Mouse (Mus musculus): ENCODE data around the gene Rnf166. TPM values are rescaled to one million over a fixed set of nuclear protein-coding genes. Genes with fewer than 3 reads are reported as not detected.

The Rnf166 gene
- polyA plus RNA-seq, 1 experiment from 2014 or later, result 33.7 TPM

DNA sequence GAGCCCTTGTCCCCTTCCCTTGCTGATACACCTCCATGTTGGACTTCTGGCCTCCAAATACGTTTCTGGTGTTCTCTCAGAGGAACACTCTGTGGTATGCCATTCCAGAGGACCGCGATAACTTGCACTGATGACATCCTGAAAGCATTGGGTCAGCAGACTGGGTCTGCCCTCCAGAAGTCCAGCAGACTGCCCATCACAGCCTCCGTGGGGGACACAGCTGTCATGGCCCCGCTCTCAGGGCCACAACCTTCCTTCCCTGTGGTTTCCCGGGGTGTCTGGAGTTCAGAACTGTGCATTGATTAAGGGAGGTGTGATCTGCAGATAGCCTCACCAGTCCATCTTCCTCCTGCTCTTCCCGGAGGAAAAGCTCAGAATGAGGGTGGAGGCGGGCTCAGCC lies 13.4 kb downstream of the Rnf166 start:
- no peak for DNase-seq
- WGBS, result 72% methylated on average over 8 of the region's 8 CpGs
- Histone ChIP-seq H3K4me3 (replicated peaks; ENCODE audit: low read depth, low read length) (no peak overlapping the region), H3K9ac (replicated peaks; ENCODE audit: low read length) (no peak overlapping the region), H3K4me2 (ENCODE audit: low read length) (no peak overlapping the region), H3K27ac (replicated peaks; ENCODE audit: low read depth, low read length) (no peak overlapping the region), H3K36me3 (ENCODE audit: control insufficient read depth, insufficient read depth, low read length) (peaks cover 18% of the 10 kb centered on the region), H3K4me1 (ENCODE audit: control insufficient read depth, insufficient read depth, low read length) (peaks cover 6% of the 10 kb centered on the region; the same call in 1 of the 2 replicates), H3K9me3 (ENCODE audit: control insufficient read depth, low read length) (no peaks in the 10 kb centered on the region), H3K27me3 (ENCODE audit: control insufficient read depth, insufficient read depth, low read length) (peaks cover 41% of the 10 kb centered on the region)
- no peak for ATAC-seq (ENCODE audit: low FRiP score, low TSS enrichment)

GRCm38 (mm10) chr8:122461473-122462148 lies 14.3 kb downstream of the Rnf166 start:
- no peak overlapping the region for H3K4me3 ChIP-seq (replicated peaks; ENCODE audit: low read depth, low read length)
- H3K27me3 ChIP-seq (ENCODE audit: control insufficient read depth, insufficient read depth, low read length), result peaks cover 41% of the 10 kb centered on the region
- peaks cover 6% of the 10 kb centered on the region; the same call in 1 of the 2 replicates for H3K4me1 ChIP-seq (ENCODE audit: control insufficient read depth, insufficient read depth, low read length)
- H3K4me2 ChIP-seq (ENCODE audit: low read length), result no peak overlapping the region
- no peak overlapping the region for H3K9ac ChIP-seq (replicated peaks; ENCODE audit: low read length)
- no peaks in the 10 kb centered on the region for H3K9me3 ChIP-seq (ENCODE audit: control insufficient read depth, low read length)
- H3K36me3 ChIP-seq (ENCODE audit: control insufficient read depth, insufficient read depth, low read length), result peaks cover 9% of the 10 kb centered on the region
- DNase-seq, result no peak
- no peak for ATAC-seq (ENCODE audit: low FRiP score, low TSS enrichment)
- WGBS, result 69% methylated on average over 11 of the region's 11 CpGs
- no peak overlapping the region for H3K27ac ChIP-seq (replicated peaks; ENCODE audit: low read depth, low read length)

DNA sequence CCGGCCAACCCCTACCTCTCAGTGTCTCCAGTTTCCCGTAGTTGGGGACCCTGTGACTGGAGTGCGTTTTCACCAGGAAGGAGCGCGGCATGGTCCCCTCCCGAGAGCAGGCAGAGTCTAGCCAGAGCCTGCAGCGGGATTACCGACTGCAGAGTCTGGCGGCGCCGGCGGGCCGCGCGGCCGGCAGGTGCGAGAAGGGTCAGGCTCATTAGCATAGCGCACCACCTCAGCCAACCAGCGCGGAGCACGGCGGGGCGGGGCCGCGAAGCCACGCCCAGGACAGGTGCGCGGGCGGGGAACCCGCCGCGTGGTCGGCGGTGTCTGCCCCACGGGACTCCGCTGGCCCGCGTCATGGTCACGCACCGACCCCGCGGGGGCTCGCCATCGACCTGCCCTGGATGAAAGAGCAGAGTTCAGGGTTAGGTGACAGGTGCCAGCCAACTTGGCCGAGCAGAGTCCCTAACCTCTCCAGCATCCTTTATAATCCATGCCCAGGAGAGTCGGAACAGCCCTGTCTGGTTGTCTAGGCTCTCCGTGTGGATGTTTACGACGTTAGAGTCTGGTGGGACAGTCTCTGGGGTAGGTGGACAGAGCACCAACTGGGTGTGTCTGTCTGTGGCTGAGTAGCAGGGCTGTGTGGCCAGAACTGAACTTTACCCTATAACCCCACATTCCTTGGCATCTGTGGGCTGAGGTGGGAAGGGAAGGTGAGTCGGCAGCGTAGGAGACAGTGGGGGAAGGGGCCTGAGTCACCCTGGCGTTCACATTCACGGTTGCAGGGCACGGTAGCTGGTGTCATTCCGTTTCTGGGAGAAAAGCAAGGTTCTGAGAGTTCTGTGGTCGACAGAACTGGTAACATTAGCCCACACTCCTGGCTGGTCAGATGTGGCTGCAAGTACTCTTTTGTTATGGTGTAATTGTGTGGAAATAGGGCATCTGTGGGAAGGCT lies 15.1 kb downstream of the Rnf166 start, which contains the start of gene Snai3:
Snai3 (minus strand) TSS at position 210 of the 949 bp plus-strand sequence.
- Histone ChIP-seq H3K27me3 (ENCODE audit: control insufficient read depth, insufficient read depth, low read length) (peaks cover 41% of the 10 kb centered on the region), H3K27ac (replicated peaks; ENCODE audit: low read depth, low read length) (no peak within 1 kb of the TSS), H3K4me1 (ENCODE audit: control insufficient read depth, insufficient read depth, low read length) (peaks cover 6% of the 10 kb centered on the region; the same call in 1 of the 2 replicates), H3K4me3 (replicated peaks; ENCODE audit: low read depth, low read length) (peak within 1 kb of the TSS; percentile 31), H3K9ac (replicated peaks; ENCODE audit: low read length) (peak within 1 kb of the TSS; percentile 16; the same call in 1 of the 2 replicates), H3K4me2 (ENCODE audit: low read length) (peak within 1 kb of the TSS; percentile 61), H3K9me3 (ENCODE audit: control insufficient read depth, low read length) (no peaks in the 10 kb centered on the region), H3K36me3 (ENCODE audit: control insufficient read depth, insufficient read depth, low read length) (peaks cover under 1% of the 10 kb centered on the region)
- DNase-seq, result peak; percentile 54
- no peak for ATAC-seq (ENCODE audit: low FRiP score, low TSS enrichment)
- WGBS, result 4% methylated on average over 56 of the region's 56 CpGs

GRCm38 (mm10) chr8:122459990-122460389 lies 15.9 kb downstream of the Rnf166 start:
- Histone ChIP-seq H3K27me3 (ENCODE audit: control insufficient read depth, insufficient read depth, low read length) (peaks cover 41% of the 10 kb centered on the region), H3K4me3 (replicated peaks; ENCODE audit: low read depth, low read length) (peak overlapping the region; percentile 31), H3K36me3 (ENCODE audit: control insufficient read depth, insufficient read depth, low read length) (no peaks in the 10 kb centered on the region), H3K4me2 (ENCODE audit: low read length) (peak overlapping the region; percentile 61; the same call in 1 of the 2 replicates), H3K9ac (replicated peaks; ENCODE audit: low read length) (no peak overlapping the region), H3K4me1 (ENCODE audit: control insufficient read depth, insufficient read depth, low read length) (peaks cover 6% of the 10 kb centered on the region; the same call in 1 of the 2 replicates), H3K9me3 (ENCODE audit: control insufficient read depth, low read length) (no peaks in the 10 kb centered on the region), H3K27ac (replicated peaks; ENCODE audit: low read depth, low read length) (no peak overlapping the region)
- WGBS, result 28% methylated on average over 7 of the region's 7 CpGs
- no peak for DNase-seq
- ATAC-seq (ENCODE audit: low FRiP score, low TSS enrichment), result no peak

DNA sequence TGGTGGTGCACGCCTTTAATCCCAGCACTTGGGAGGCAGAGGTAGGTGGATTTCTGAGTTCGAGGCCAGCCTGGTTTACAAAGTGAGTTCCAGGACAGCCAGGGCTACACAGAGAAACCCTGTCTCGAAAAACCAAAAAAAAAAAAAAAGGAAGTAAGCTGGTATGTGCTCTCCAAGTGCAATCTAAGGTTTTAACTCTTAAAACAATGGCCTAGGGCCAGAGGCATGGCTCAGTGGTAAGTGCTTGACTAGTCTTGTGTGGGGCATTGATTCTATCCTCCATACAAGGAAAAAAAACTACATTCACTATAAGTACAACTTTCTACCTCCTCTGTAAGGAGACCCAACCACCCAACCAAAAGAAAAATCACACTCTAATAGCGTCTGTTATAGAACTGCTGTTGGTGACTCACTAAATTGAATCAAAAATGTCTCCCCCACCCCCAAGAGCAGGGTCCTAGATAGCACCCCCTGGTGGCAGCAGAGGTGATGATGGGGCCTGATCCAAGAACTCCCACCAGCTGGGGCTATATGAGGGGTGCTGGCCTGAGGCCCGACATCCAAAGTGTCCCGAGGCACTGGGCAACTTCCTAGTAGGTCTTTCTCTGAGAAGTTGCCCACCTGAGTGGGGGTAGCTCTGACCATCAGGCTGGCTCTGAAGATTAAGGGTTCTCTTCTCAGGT lies 16.5 kb downstream of the Rnf166 start:
- Histone ChIP-seq H3K4me3 (replicated peaks; ENCODE audit: low read depth, low read length) (no peak overlapping the region), H3K36me3 (ENCODE audit: control insufficient read depth, insufficient read depth, low read length) (no peaks in the 10 kb centered on the region), H3K27me3 (ENCODE audit: control insufficient read depth, insufficient read depth, low read length) (peaks cover 41% of the 10 kb centered on the region), H3K4me1 (ENCODE audit: control insufficient read depth, insufficient read depth, low read length) (peaks cover 6% of the 10 kb centered on the region; the same call in 1 of the 2 replicates), H3K4me2 (ENCODE audit: low read length) (no peak overlapping the region), H3K9me3 (ENCODE audit: control insufficient read depth, low read length) (no peaks in the 10 kb centered on the region), H3K27ac (replicated peaks; ENCODE audit: low read depth, low read length) (no peak overlapping the region), H3K9ac (replicated peaks; ENCODE audit: low read length) (no peak overlapping the region)
- ATAC-seq (ENCODE audit: low FRiP score, low TSS enrichment), result no peak
- WGBS, result 58% methylated on average over 6 of the region's 6 CpGs
- DNase-seq, result peak; percentile 16

- H3K9me3 ChIP-seq (ENCODE audit: control insufficient read depth, low read length), result no peaks in the 10 kb centered on the region
- H3K27me3 ChIP-seq (ENCODE audit: control insufficient read depth, insufficient read depth, low read length), result peaks cover 35% of the 10 kb centered on the region
- ATAC-seq (ENCODE audit: low FRiP score, low TSS enrichment), result no peak
- DNase-seq, result no peak
- no peak overlapping the region for H3K9ac ChIP-seq (replicated peaks; ENCODE audit: low read length)
- peaks cover 6% of the 10 kb centered on the region; the same call in 1 of the 2 replicates for H3K4me1 ChIP-seq (ENCODE audit: control insufficient read depth, insufficient read depth, low read length)
- H3K27ac ChIP-seq (replicated peaks; ENCODE audit: low read depth, low read length), result no peak overlapping the region
- H3K4me3 ChIP-seq (replicated peaks; ENCODE audit: low read depth, low read length), result no peak overlapping the region
- WGBS, result 70% methylated on average over 11 of the region's 11 CpGs
- H3K36me3 ChIP-seq (ENCODE audit: control insufficient read depth, insufficient read depth, low read length), result no peaks in the 10 kb centered on the region
- no peak overlapping the region for H3K4me2 ChIP-seq (ENCODE audit: low read length)
Measured at GRCm38 (mm10) chr8:122457171-122457570, 18.7 kb downstream of the Rnf166 start.

GRCm38 (mm10) chr8:122454409-122454808 lies 21.5 kb downstream of the Rnf166 start:
- DNase-seq (no peak), ATAC-seq (ENCODE audit: low FRiP score, low TSS enrichment) (no peak)
- Histone ChIP-seq H3K4me1 (ENCODE audit: control insufficient read depth, insufficient read depth, low read length) (no peaks in the 10 kb centered on the region), H3K27me3 (ENCODE audit: control insufficient read depth, insufficient read depth, low read length) (peaks cover 8% of the 10 kb centered on the region), H3K4me3 (replicated peaks; ENCODE audit: low read depth, low read length) (no peak overlapping the region), H3K9me3 (ENCODE audit: control insufficient read depth, low read length) (no peaks in the 10 kb centered on the region), H3K4me2 (ENCODE audit: low read length) (no peak overlapping the region), H3K27ac (replicated peaks; ENCODE audit: low read depth, low read length) (no peak overlapping the region), H3K36me3 (ENCODE audit: control insufficient read depth, insufficient read depth, low read length) (no peaks in the 10 kb centered on the region), H3K9ac (replicated peaks; ENCODE audit: low read length) (no peak overlapping the region)
- WGBS, result 89% methylated on average over 6 of the region's 6 CpGs

- H3K27me3 ChIP-seq (ENCODE audit: control insufficient read depth, insufficient read depth, low read length), result no peaks in the 10 kb centered on the region
- no peak overlapping the region for H3K9ac ChIP-seq (replicated peaks; ENCODE audit: low read length)
- no peak overlapping the region for H3K27ac ChIP-seq (replicated peaks; ENCODE audit: low read depth, low read length)
- WGBS, result 91% methylated on average over 10 of the region's 10 CpGs
- ATAC-seq (ENCODE audit: low FRiP score, low TSS enrichment) (no peak), DNase-seq (no peak)
- H3K4me3 ChIP-seq (replicated peaks; ENCODE audit: low read depth, low read length), result no peak overlapping the region
- no peaks in the 10 kb centered on the region for H3K36me3 ChIP-seq (ENCODE audit: control insufficient read depth, insufficient read depth, low read length)
- H3K4me1 ChIP-seq (ENCODE audit: control insufficient read depth, insufficient read depth, low read length), result no peaks in the 10 kb centered on the region
- no peaks in the 10 kb centered on the region for H3K9me3 ChIP-seq (ENCODE audit: control insufficient read depth, low read length)
- no peak overlapping the region for H3K4me2 ChIP-seq (ENCODE audit: low read length)
Measured at GRCm38 (mm10) chr8:122452154-122452553, 23.7 kb downstream of the Rnf166 start.

Measured in midbrain, embryonic 14.5 days (tissue).